Mouse (Mus musculus): ENCODE measurements around the gene Slc35e2. TPM values are rescaled to one million over a fixed set of nuclear protein-coding genes. Genes with fewer than 3 reads are reported as not detected.

Slc35e2 gene
- polyA plus RNA-seq, 1 experiment from 2014 or later, result 18.1 TPM

- H3K27ac ChIP-seq (ENCODE audit: low read depth, low read length), result no peak overlapping the region
- ATAC-seq (ENCODE audit: low FRiP score) (no peak), DNase-seq (ENCODE audit: low spot score, missing footprints) (no peak)
- 95% methylated on average over 6 of the region's 6 CpGs for WGBS
- H3K9me3 ChIP-seq (ENCODE audit: control insufficient read depth, low read length), result no peaks in the 10 kb centered on the region
- H3K4me3 ChIP-seq (ENCODE audit: low read depth, low read length), result no peak overlapping the region
- H3K4me1 ChIP-seq (ENCODE audit: control insufficient read depth, insufficient read depth, low read length), result peaks cover 9% of the 10 kb centered on the region
- H3K4me2 ChIP-seq, result no peak overlapping the region
- no peaks in the 10 kb centered on the region for H3K36me3 ChIP-seq (ENCODE audit: control insufficient read depth, insufficient read depth, low read length)
- H3K9ac ChIP-seq (ENCODE audit: low read length), result no peak overlapping the region
- H3K27me3 ChIP-seq (ENCODE audit: control insufficient read depth, insufficient read depth, low read length), result no peaks in the 10 kb centered on the region
These were observed 2.6 kb downstream of the Slc35e2 start for GRCm38 (mm10) chr4:155603801-155604200.

- H3K27me3 ChIP-seq (ENCODE audit: control insufficient read depth, insufficient read depth, low read length), result no peaks in the 10 kb centered on the region
- H3K36me3 ChIP-seq (ENCODE audit: control insufficient read depth, insufficient read depth, low read length), result 0 out of 2 replicates have a peak, but pooled peaks cover 1% of the 10 kb centered on the region
- H3K4me1 ChIP-seq (ENCODE audit: control insufficient read depth, insufficient read depth, low read length), result peaks cover 9% of the 10 kb centered on the region
- H3K4me3 ChIP-seq (ENCODE audit: low read depth, low read length), result no peak overlapping the region
- H3K27ac ChIP-seq (ENCODE audit: low read depth, low read length), result no peak overlapping the region
- no peaks in the 10 kb centered on the region for H3K9me3 ChIP-seq (ENCODE audit: control insufficient read depth, low read length)
- DNase-seq (ENCODE audit: low spot score, missing footprints) (no peak), ATAC-seq (ENCODE audit: low FRiP score) (no peak)
- 94% methylated on average over 4 of the region's 4 CpGs for WGBS
- no peak overlapping the region for H3K4me2 ChIP-seq
- no peak overlapping the region for H3K9ac ChIP-seq (ENCODE audit: low read length)
These were observed 3.9 kb downstream of the Slc35e2 start for GRCm38 (mm10) chr4:155605132-155605531.

- no peak for ATAC-seq (ENCODE audit: low FRiP score)
- 0 out of 2 replicates have a peak, but pooled peaks cover 4% of the 10 kb centered on the region for H3K36me3 ChIP-seq (ENCODE audit: control insufficient read depth, insufficient read depth, low read length)
- WGBS, result 82% methylated on average over 2 of the region's 2 CpGs
These were observed 5.6 kb downstream of the Slc35e2 start for GRCm38 (mm10) chr4:155606825-155607224.

GRCm38 (mm10) chr4:155611860-155612259 is 10.6 kb downstream of the Slc35e2 start:
- Histone ChIP-seq H3K36me3 (ENCODE audit: control insufficient read depth, insufficient read depth, low read length) (peaks cover 17% of the 10 kb centered on the region), H3K4me3 (ENCODE audit: low read depth, low read length) (no peak overlapping the region), H3K4me2 (no peak overlapping the region), H3K9ac (ENCODE audit: low read length) (no peak overlapping the region), H3K27me3 (ENCODE audit: control insufficient read depth, insufficient read depth, low read length) (no peaks in the 10 kb centered on the region), H3K27ac (ENCODE audit: low read depth, low read length) (no peak overlapping the region), H3K9me3 (ENCODE audit: control insufficient read depth, low read length) (no peaks in the 10 kb centered on the region), H3K4me1 (ENCODE audit: control insufficient read depth, insufficient read depth, low read length) (no peaks in the 10 kb centered on the region)
- DNase-seq (ENCODE audit: low spot score, missing footprints) (peak; percentile 69), ATAC-seq (ENCODE audit: low FRiP score) (no peak)
- whole genome bisulfite sequencing, result 94% methylated on average over 3 of the region's 3 CpGs

More at GRCm38 (mm10) chr4:155606825-155607224, 5.6 kb downstream of the Slc35e2 start:
- no peaks in the 10 kb centered on the region for H3K27me3 ChIP-seq (ENCODE audit: control insufficient read depth, insufficient read depth, low read length)
- H3K4me3 ChIP-seq (ENCODE audit: low read depth, low read length), result no peak overlapping the region
- DNase-seq (ENCODE audit: low spot score, missing footprints), result no peak
- H3K4me1 ChIP-seq (ENCODE audit: control insufficient read depth, insufficient read depth, low read length), result peaks cover 6% of the 10 kb centered on the region
- no peak overlapping the region for H3K4me2 ChIP-seq
- no peak overlapping the region for H3K27ac ChIP-seq (ENCODE audit: low read depth, low read length)
- no peaks in the 10 kb centered on the region for H3K9me3 ChIP-seq (ENCODE audit: control insufficient read depth, low read length)
- no peak overlapping the region for H3K9ac ChIP-seq (ENCODE audit: low read length)

GRCm38 (mm10) chr4:155613264-155613663 is 12.0 kb downstream of the Slc35e2 start:
- no peak for ATAC-seq (ENCODE audit: low FRiP score)
- DNase-seq (ENCODE audit: low spot score, missing footprints), result peak; percentile 57
- Histone ChIP-seq H3K27ac (ENCODE audit: low read depth, low read length) (no peak overlapping the region), H3K36me3 (ENCODE audit: control insufficient read depth, insufficient read depth, low read length) (peaks cover 21% of the 10 kb centered on the region), H3K4me3 (ENCODE audit: low read depth, low read length) (no peak overlapping the region), H3K4me1 (ENCODE audit: control insufficient read depth, insufficient read depth, low read length) (no peaks in the 10 kb centered on the region), H3K4me2 (no peak overlapping the region), H3K9me3 (ENCODE audit: control insufficient read depth, low read length) (no peaks in the 10 kb centered on the region), H3K9ac (ENCODE audit: low read length) (no peak overlapping the region), H3K27me3 (ENCODE audit: control insufficient read depth, insufficient read depth, low read length) (no peaks in the 10 kb centered on the region)
- 90% methylated on average over 3 of the region's 3 CpGs for WGBS

GRCm38 (mm10) chr4:155618321-155618720 is 17.1 kb downstream of the Slc35e2 start:
- no peaks in the 10 kb centered on the region for H3K9me3 ChIP-seq (ENCODE audit: control insufficient read depth, low read length)
- H3K4me1 ChIP-seq (ENCODE audit: control insufficient read depth, insufficient read depth, low read length), result no peaks in the 10 kb centered on the region; the same call in 1 of the 2 replicates
- no peak overlapping the region for H3K4me2 ChIP-seq
- H3K4me3 ChIP-seq (ENCODE audit: low read depth, low read length), result no peak overlapping the region
- H3K27ac ChIP-seq (ENCODE audit: low read depth, low read length), result no peak overlapping the region
- H3K9ac ChIP-seq (ENCODE audit: low read length), result no peak overlapping the region
- peaks cover 26% of the 10 kb centered on the region for H3K36me3 ChIP-seq (ENCODE audit: control insufficient read depth, insufficient read depth, low read length)
- H3K27me3 ChIP-seq (ENCODE audit: control insufficient read depth, insufficient read depth, low read length), result no peaks in the 10 kb centered on the region
- no peak for DNase-seq (ENCODE audit: low spot score, missing footprints)
- 89% methylated on average over 5 of the region's 5 CpGs for WGBS
- ATAC-seq (ENCODE audit: low FRiP score), result no peak

- under 1% methylated on average over 84 of the region's 84 CpGs for WGBS
- DNase-seq (ENCODE audit: low spot score, missing footprints) (peak; percentile 100), ATAC-seq (ENCODE audit: low FRiP score) (peak; percentile 100)
- peak within 1 kb of the TSS; percentile 83 for H3K9ac ChIP-seq (ENCODE audit: low read length)
- H3K4me2 ChIP-seq, result peak within 1 kb of the TSS; percentile 85
- peak within 1 kb of the TSS; percentile 94 for H3K4me3 ChIP-seq (ENCODE audit: low read depth, low read length)
- H3K4me1 ChIP-seq (ENCODE audit: control insufficient read depth, insufficient read depth, low read length), result peaks cover 11% of the 10 kb centered on the region
- H3K27me3 ChIP-seq (ENCODE audit: control insufficient read depth, insufficient read depth, low read length), result no peaks in the 10 kb centered on the region
- H3K36me3 ChIP-seq (ENCODE audit: control insufficient read depth, insufficient read depth, low read length), result peaks cover 7% of the 10 kb centered on the region; the same call in 1 of the 2 replicates
- no peaks in the 10 kb centered on the region for H3K9me3 ChIP-seq (ENCODE audit: control insufficient read depth, low read length)
- H3K27ac ChIP-seq (ENCODE audit: low read depth, low read length), result peak within 1 kb of the TSS; percentile 69
These were observed 23.4 kb downstream of the Slc35e2 start, which contains the start of gene Cdk11b for GRCm38 (mm10) chr4:155624338-155625291. TSS of gene Cdk11b (plus strand) at chr4:155624854.

- H3K27me3 ChIP-seq (ENCODE audit: control insufficient read depth, insufficient read depth, low read length), result no peaks in the 10 kb centered on the region
- H3K4me1 ChIP-seq (ENCODE audit: control insufficient read depth, insufficient read depth, low read length), result peaks cover 4% of the 10 kb centered on the region
- no peak overlapping the region for H3K27ac ChIP-seq (ENCODE audit: low read depth, low read length)
- H3K4me3 ChIP-seq (ENCODE audit: low read depth, low read length), result no peak overlapping the region
- DNase-seq (ENCODE audit: low spot score, missing footprints) (peak; percentile 74), ATAC-seq (ENCODE audit: low FRiP score) (no peak)
- no peak overlapping the region for H3K4me2 ChIP-seq
- H3K9me3 ChIP-seq (ENCODE audit: control insufficient read depth, low read length), result no peaks in the 10 kb centered on the region
- no peak overlapping the region for H3K9ac ChIP-seq (ENCODE audit: low read length)
- WGBS, result 90% methylated on average over 6 of the region's 6 CpGs
- H3K36me3 ChIP-seq (ENCODE audit: control insufficient read depth, insufficient read depth, low read length), result peaks cover 23% of the 10 kb centered on the region
These were observed 29.1 kb downstream of the Slc35e2 start for GRCm38 (mm10) chr4:155630267-155630666.

- no peaks in the 10 kb centered on the region for H3K9me3 ChIP-seq (ENCODE audit: control insufficient read depth, low read length)
- no peak overlapping the region for H3K27ac ChIP-seq (ENCODE audit: low read depth, low read length)
- DNase-seq (ENCODE audit: low spot score, missing footprints), result peak; percentile 12
- no peak for ATAC-seq (ENCODE audit: low FRiP score)
- H3K27me3 ChIP-seq (ENCODE audit: control insufficient read depth, insufficient read depth, low read length), result no peaks in the 10 kb centered on the region
- no peak overlapping the region for H3K4me2 ChIP-seq
- H3K4me3 ChIP-seq (ENCODE audit: low read depth, low read length), result no peak overlapping the region
- H3K9ac ChIP-seq (ENCODE audit: low read length), result no peak overlapping the region
- H3K36me3 ChIP-seq (ENCODE audit: control insufficient read depth, insufficient read depth, low read length), result peaks cover 30% of the 10 kb centered on the region
- H3K4me1 ChIP-seq (ENCODE audit: control insufficient read depth, insufficient read depth, low read length), result no peaks in the 10 kb centered on the region
These were observed 34.7 kb downstream of the Slc35e2 start for GRCm38 (mm10) chr4:155635766-155636499.
